Mouse (Mus musculus) heart, adult 2 months (tissue): ENCODE data around the gene Tcp11l2.

Experiments
- CTCF ChIP-seq: fragments of 200-600 bp; IDR thresholded peaks from 2 replicates; pipeline ENCODE4 v1.8.1; 2022; ENCODE audit warnings: antibody characterized with exemption, mild to moderate bottlenecking, moderate library complexity
- POLR2A ChIP-seq: fragments of 200-500 bp; IDR thresholded peaks from 2 replicates; pipeline ENCODE4 v1.6.1; 2011; ENCODE audit warnings: mild to moderate bottlenecking, low read depth, low read length, control low read depth; ENCODE audit not compliant: insufficient read depth

DNA sequence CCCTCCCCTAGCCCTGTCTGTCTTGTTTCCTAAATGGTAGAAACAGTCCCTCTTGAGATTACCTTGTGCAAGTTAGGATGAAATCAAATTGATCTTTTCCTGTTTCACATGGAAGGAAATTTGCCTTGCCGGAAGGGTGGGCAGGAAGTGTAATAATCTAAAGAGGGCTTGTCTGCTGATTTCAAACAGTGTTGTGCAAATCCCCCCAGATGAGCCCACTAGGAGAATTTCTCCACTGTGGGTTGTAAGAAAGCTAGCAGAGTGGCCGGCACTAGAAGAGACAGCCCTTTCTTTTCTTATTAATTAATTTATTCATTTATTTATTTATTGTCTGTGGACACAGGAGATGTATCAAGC is 8.8 kb downstream of the Tcp11l2 start:
- no peak for TF ChIP-seq CTCF
- TF ChIP-seq POLR2A: no peak
